Mouse (Mus musculus) erythroblast, embryonic 14.5 days (primary cell): ENCODE measurements around the gene Gm20695.

Experiments used
- GATA1 ChIP-seq: IDR thresholded peaks from 2 replicates; pipeline ENCODE4 v1.6.1; 2012; ENCODE audit warnings: low read length, inconsistent platforms, mixed read lengths
- TAL1 ChIP-seq: IDR thresholded peaks from 3 replicates; pipeline ENCODE4 v1.6.1; 2012; ENCODE audit warnings: low read length, inconsistent platforms, mixed read lengths

DNA sequence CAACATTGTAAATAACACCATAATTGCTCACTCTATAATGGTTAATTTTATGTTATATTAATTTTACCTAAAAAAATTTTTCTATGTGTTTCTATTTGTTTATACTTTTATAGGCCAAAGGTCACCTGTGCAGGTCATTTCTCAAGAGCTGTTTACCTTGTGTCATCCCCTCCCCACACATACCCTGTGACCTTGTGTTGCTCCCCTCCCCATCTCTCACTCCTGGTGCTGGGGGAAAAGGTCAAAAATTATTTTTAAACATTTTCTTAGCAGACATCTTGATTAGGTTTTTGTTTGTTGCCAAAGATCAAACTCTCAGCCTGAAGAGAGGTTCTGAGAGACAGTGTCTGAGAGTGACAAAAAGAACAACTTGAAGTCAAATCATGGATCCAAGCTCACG is 40.7 kb upstream of the Gm20695 start:
- TF ChIP-seq TAL1 (no peak), GATA1 (no peak)
